Comparison of ENCODE assay signal across 8 mouse cellular contexts in genomic region chr3:14948067-14948800, GRCm38 (mm10).
DNase-seq lines count a peak whose midpoint lies in the region; ATAC-seq and TF ChIP-seq lines count a peak whose summit lies in the region.

No protein-coding gene starts in this region.

- peaks cover 6% of the 10 kb centered on the region; the same call in 1 of the 2 replicates for H3K4me1 ChIP-seq in liver, embryonic 12.5 days

- no peaks in the 10 kb centered on the region for H3K27me3 ChIP-seq in Patski
- no peaks in the 10 kb centered on the region for H3K27me3 ChIP-seq in liver, embryonic 12.5 days (replicated peaks)

- H3K9ac ChIP-seq in liver, embryonic 12.5 days: no peak overlapping the region

- in situ Hi-C loops in Patski (cut with MboI; ENCODE audit: low pct_unique_long_range_greater_than_20kb): no loop called here

- no peak for TF ChIP-seq CTCF in gastrocnemius, adult 2 months (IDR thresholded peaks at IDR 0.05)
- TF ChIP-seq CTCF in Patski (IDR thresholded peaks at IDR 0.05): no peak

- peak; percentile 68 for ATAC-seq in Patski
- no peak for ATAC-seq in liver, embryonic 12.5 days

- intact Hi-C loops in gastrocnemius, adult 2 months (cut with DNase I): no loop called here
- intact Hi-C loops in left cerebral cortex, postnatal 25 days (cut with DNase I): no loop called here
- intact Hi-C loops in gastrocnemius, postnatal 14 days (cut with DNase I; ENCODE audit: low total_unique reads): no loop called here

- H3K36me3 ChIP-seq in liver, embryonic 12.5 days: no peaks in the 10 kb centered on the region

- H3K4me3 ChIP-seq in gastrocnemius, adult 2 months: no peak overlapping the region
- no peak overlapping the region for H3K4me3 ChIP-seq in liver, embryonic 12.5 days

- 72% methylated on average over 6 of the region's 6 CpGs for WGBS in liver, embryonic 12.5 days (ENCODE audit: insufficient replicate concordance)

- no peak overlapping the region for H3K27ac ChIP-seq in gastrocnemius, adult 2 months
- no peak overlapping the region for H3K27ac ChIP-seq in liver, embryonic 12.5 days

- CTCF ChIA-PET in Patski (lab: Charles Lee): interaction anchor here (0.8 to 1.5 kb wide), 3 partner anchors 13 to 53 kb away, joined by 3 to 4 read pairs (median 3); no protein-coding TSS in a partner anchor

- DNase-seq in gastrocnemius, adult 2 months: peak; percentile 21
- no peak for DNase-seq in gastrocnemius, adult 18-20 months (ENCODE audit: low spot score)
- no peak for DNase-seq in Patski (ENCODE audit: low read depth, low spot score)
- DNase-seq in frontal cortex, adult 2 months (ENCODE audit: extremely low spot score in 1 of 2, low spot score in 1 of 2): peak; percentile 8 to 57
- DNase-seq in left cerebral cortex, postnatal 25 days (ENCODE audit: low spot score in 2 of 2): peak; percentile 12 to 30
- DNase-seq in gastrocnemius, postnatal 14 days: no peak
- DNase-seq in c-Kit-positive CD71-positive TER-119-positive erythroid progenitor cells, embryonic 14.5 days (ENCODE audit: low spot score): no peak

- H3K4me2 ChIP-seq in liver, embryonic 12.5 days: no peak overlapping the region

- POLR2A ChIA-PET in Patski (lab: Charles Lee): interaction anchor here (1.0 kb wide), 1 partner anchor 92 kb away, joined by 3 read pairs; no protein-coding TSS in a partner anchor

- no peaks in the 10 kb centered on the region for H3K9me3 ChIP-seq in liver, embryonic 12.5 days (replicated peaks)

Comparison
In these comparisons a context has a peak if more than half of its experiments do, and no peak if none do; other contexts are left out.
1. DNase-seq: peak in gastrocnemius, adult 2 months (single experiment), frontal cortex, adult 2 months (2 of 2) and left cerebral cortex, postnatal 25 days (2 of 2); none in gastrocnemius, adult 18-20 months (single experiment), Patski (single experiment), gastrocnemius, postnatal 14 days (single experiment) and c-Kit-positive CD71-positive TER-119-positive erythroid progenitor cells, embryonic 14.5 days (single experiment).